Mouse (Mus musculus) CD4-positive, CD25-positive, alpha-beta regulatory T cell, adult 2 months (primary cell): ENCODE measurements around the gene Nus1.

Experiments used
- DNase-seq: peaks from one replicate; pipeline ENCODE4 v3.0.0-alpha.2; 2012; ENCODE audit warnings: low read depth, low spot score

Nus1 gene

DNA sequence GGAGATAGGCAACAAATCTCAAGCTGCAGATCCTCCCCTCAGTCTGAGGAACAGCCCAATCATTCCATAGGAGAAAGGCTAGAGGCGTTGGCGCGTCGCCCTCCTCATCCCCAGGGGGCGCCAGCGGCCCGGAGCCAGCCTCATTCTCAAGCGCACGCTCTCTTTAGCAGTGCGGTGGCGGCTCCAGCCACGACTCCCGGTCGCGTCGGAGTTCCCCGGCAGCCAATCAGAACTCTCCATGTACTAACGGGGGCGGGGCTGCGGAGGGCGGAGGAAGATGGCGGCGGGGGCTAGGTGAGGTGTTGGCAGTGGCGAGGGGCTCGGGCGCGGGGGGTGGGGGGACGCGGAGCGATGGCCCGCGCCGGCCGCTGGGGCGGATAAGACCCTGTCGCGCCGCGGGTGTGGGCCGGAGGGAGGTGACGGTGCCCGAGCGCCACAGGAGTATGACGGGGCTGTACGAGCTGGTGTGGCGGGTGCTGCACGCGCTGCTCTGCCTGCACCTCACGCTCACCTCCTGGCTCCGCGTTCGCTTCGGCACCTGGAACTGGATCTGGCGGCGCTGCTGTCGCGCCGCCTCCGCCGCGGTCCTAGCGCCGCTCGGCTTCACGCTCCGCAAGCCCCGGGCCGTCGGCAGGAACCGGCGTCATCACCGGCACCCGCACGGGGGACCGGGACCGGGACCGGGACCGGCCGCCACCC, at the start of gene Nus1:
Gene Nus1, plus strand, starts transcription at position 249 of the 699 bp plus-strand sequence.
- DNase-seq, result peak; percentile 99

DNA sequence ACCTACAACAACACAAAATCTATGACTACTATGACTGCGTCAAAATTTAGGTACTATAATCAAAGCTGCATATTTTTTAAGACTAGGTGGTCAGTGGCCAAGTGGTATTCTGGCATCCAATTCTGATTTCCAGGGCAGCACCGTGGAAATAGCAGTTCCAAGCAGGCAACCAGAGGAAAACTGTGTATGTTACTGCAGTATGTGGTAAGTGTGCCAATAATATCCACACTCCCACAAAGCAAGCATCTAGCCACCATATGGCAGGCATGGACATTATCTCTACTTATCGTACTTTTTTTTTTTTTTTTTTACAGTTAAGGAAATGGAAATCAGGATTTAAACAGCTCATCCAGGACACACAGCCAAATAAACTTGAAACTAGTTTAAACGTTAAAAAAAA, 49.0 kb upstream of the Nus1 start:
- no peak for DNase-seq

DNA sequence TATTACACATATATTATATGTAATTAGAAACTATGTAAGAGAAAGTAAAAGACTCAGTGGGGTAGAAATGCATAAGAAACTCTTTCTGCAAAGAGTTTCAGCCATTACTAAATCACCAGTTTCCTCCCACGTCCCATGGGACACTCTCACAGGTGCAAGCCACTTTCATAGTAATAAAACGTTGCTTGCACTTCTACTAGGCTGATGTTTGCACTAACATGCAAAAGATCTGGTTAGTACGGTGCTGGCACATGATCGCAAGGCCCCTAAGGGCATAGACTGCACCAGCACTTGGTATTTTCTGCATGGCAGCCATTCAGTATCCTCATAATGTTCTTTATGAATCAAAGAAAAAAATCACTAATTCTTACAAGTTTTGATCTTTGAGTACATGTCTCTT, 43.5 kb upstream of the Nus1 start:
- DNase-seq, result no peak

DNA sequence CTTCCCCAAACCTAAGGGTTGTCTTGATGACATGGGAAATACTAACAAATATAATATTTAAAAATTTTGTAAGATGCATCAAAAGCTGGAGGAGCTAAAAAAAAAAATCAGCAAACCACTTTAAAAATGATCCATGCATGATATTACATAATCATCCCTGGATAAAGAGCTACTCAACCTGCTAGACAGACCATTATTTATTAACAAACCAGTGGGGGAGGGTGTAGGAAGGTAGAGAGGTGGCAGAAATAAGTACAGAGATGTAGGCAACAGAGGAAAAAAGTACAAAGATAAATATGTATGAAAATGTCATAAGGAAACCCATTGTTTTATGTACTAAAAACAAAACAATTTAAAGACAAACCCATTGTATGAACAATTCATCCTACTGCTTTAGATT, 42.7 kb upstream of the Nus1 start:
- no peak for DNase-seq

GRCm38 (mm10) chr10:52376422-52376821, 40.9 kb upstream of the Nus1 start:
- no peak for DNase-seq

GRCm38 (mm10) chr10:52377813-52378212, 39.5 kb upstream of the Nus1 start:
- no peak for DNase-seq

- DNase-seq, result peak; percentile 55
Observed at GRCm38 (mm10) chr10:52381321-52381801, 36.0 kb upstream of the Nus1 start.

DNA sequence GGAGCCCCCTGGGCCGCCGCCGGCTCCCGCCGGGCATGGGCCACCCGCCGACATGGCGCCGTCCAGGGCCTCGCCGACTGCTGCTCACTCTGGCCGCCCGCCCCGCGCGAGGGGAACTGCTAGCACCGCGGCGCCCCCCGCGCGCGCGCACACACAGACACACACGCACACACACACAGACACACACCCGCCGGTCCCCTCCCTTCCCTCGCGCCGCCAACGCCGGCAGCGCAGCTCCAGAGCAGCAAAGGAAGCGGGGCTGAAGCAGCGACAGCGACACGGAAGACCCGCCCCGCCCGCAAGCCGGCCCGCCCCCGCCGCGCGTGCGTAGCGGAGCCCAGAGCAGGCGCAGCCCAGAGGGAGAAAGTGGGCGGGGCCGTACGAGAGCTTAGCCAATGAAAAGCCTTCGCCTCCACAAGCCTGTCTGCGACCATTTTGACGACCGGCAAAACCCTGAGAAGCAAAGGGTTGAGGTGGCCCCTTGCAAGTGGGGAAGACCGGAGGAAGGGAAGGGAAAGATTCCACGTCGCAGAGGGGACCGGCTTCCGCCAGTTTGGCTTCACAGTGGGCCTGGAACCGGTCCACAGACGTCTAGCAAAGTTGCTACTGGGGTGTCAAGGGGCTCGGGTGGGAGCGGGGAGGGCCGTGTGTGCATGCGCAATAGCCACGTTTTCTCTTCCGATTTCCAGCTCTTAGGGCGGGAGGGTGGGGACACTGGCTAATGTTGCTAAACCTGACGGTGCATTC, 35.3 kb upstream of the Nus1 start, which contains the start of gene Gopc:
Gene Gopc, minus strand, starts transcription at position 280 of the 747 bp plus-strand sequence.
- peak; percentile 99 for DNase-seq

- no peak for DNase-seq
Observed at GRCm38 (mm10) chr10:52383022-52383421, 34.3 kb upstream of the Nus1 start.

DNA sequence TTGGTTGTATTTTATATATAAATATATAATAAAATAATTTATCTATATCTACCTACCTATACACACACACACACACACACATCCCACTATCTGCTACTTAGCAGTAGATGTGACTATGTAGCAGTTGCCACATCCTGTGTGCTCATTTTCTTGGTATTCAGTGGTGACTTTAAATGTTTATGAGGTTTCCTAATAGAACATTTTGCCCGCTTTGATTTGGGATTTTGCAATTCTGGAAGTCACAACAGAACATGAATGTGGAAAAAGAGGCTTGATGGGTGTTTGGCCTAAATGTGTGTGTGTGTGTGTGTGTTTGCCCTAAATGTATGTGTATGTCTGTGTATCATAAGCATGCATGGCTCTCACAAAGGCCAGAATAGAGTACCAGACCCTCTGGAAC, 33.8 kb upstream of the Nus1 start:
- no peak for DNase-seq

DNA sequence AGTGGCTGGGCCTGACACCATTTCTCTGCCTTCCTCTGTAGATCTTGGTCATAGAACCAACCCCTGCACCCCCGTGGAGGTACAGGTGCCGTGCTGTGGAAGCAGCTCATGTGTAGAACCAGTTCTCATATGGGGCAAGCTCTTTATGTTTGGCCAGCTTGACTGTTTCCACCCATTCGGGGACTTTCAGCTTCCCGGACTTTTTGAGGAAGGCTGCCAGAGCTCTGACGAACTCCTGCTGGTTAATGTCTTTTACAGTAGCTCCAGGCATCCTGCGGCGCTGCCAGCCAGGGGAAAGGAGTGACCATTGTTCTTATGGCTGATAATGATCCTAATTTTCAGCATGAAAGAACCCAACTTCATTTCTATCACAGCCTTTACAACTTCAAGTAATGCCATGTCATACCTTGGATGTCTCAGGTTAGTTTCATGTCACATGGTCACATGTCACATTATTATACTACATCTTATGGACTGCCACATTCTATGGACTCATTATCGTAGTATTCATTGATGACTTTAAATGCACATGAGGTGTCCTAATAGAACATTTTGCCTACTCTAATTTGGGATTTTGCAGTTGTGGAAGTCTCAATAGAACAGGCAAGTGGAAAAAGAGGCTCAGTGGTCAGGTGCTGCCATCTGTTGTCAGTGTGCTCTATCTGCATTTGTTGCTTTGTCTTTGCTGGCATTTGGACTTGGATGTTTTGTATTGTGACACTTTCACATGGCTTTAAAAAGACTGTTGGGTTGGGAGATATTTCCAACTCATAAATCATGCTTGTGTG, 32.3 kb upstream of the Nus1 start:
- DNase-seq, result peak; percentile 78

GRCm38 (mm10) chr10:52387192-52387591, 30.2 kb upstream of the Nus1 start:
- no peak for DNase-seq

DNA sequence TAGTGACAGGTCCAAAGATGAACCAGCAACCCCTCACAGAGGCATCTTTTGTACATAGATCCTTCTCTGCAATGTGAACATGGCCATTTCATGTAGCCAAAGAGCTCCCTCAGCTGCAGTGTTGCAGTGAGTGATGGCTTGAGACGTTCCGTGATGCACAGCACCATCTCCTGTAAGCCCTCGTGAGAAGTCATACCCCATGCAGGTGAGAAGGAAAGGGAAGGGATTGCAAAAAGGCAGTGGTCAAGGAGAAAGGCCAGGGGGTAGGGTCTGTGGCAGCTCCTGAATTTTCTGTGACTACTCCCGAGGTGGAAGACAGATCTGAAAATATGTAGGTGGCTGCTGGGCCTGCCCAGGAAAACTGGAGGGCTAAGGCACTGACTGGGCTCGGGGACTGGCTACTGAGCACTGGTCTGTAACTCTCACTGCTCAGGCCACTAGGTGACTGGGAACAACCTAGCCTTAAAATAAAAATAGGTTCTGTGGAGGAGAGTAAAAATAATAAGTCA, 28.4 kb upstream of the Nus1 start, which contains the start of gene Nepn:
Gene Nepn, plus strand, starts transcription at position 51 of the 509 bp plus-strand sequence.
- no peak for DNase-seq

DNA sequence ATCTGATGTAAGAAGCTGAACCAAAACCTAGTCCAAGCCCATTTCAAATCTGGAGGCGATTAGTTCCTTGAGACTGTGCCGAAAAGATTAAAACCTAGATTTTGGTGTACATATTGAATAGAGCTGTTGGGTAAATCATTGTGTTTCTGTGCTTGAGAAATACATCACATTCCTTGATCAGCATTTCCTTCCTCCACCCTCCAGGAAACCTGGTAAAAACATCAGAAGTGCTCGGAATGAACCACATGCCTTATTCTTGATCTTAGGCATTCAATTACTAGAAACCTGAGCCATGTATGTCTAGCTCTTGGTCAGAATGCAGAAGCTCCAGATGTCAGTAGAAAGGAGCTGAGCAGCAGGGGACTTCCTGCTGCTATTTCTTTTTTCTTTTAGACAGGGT, 27.9 kb upstream of the Nus1 start:
- DNase-seq, result no peak

DNA sequence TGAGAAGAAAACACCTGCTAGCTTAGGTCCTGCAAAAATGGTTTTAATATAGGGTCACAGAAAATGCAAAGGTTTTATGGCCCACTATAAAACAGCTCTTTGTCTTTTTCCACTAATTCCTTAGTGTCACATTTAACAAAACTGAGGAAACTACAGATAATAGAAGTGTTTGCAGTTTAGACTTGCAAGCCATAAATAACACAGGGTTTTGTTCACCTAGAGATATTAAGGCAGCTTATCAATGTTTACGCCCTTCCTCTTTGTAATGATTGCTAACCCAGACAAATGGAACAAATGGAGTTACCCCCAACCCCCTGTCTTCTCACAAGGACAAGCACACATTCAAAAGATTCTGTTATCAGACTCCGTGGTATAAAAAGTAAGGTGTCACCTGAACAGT, 26.1 kb upstream of the Nus1 start:
- DNase-seq, result no peak

GRCm38 (mm10) chr10:52396647-52397046, 20.7 kb upstream of the Nus1 start:
- DNase-seq, result no peak

DNA sequence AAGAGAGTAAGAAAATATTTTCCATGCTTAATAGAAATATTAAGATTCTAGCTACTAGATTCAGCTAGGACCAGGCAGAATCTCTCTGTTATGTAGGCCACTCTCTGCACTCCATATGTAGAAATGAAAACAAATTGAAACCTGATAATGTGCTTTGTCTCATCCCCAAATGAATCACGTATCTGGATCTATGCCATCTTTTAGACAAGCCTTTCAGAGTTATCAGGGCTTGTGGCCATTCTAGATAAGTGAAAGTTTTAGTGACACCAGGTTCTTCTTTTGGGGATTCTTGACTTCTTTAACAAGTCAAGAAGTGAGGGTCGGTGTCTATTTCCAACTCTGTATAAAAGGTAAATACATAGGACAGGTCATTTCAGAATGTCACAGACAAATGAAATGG, 18.6 kb upstream of the Nus1 start:
- no peak for DNase-seq

DNA sequence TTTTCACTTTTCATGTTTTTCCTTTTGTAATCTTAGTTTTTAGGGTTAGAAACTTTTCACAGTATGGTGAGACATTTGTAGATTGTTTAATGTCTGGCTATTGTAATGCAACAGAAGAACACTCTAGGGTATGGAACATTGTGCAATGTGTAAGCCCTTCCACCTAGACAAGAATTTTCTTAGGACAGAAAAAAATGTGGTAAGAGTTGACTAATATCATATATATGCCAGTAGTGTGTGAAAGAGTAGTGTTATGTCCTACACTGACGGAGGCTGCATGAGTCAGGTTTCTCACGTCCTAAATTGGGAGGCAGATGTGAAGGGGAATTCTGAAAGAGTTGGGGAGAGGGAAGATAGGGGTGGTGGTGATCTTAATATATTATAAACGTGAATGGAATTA, 17.6 kb upstream of the Nus1 start:
- no peak for DNase-seq

- DNase-seq, result no peak
Observed at GRCm38 (mm10) chr10:52405160-52405559, 12.2 kb upstream of the Nus1 start.

GRCm38 (mm10) chr10:52407526-52407925, 9.8 kb upstream of the Nus1 start:
- no peak for DNase-seq

GRCm38 (mm10) chr10:52415020-52415419, 2.3 kb upstream of the Nus1 start:
- DNase-seq, result no peak

GRCm38 (mm10) chr10:52416458-52416857, 889 bp upstream of the Nus1 start:
- DNase-seq, result no peak
